Mouse (Mus musculus): ENCODE results near the gene Gpr135. TPM values are rescaled to one million over a fixed set of nuclear protein-coding genes. Genes with fewer than 3 reads are reported as not detected.

Gene Gpr135
- polyA plus RNA-seq, 1 experiment from 2014 or later = 8.7 TPM

DNA sequence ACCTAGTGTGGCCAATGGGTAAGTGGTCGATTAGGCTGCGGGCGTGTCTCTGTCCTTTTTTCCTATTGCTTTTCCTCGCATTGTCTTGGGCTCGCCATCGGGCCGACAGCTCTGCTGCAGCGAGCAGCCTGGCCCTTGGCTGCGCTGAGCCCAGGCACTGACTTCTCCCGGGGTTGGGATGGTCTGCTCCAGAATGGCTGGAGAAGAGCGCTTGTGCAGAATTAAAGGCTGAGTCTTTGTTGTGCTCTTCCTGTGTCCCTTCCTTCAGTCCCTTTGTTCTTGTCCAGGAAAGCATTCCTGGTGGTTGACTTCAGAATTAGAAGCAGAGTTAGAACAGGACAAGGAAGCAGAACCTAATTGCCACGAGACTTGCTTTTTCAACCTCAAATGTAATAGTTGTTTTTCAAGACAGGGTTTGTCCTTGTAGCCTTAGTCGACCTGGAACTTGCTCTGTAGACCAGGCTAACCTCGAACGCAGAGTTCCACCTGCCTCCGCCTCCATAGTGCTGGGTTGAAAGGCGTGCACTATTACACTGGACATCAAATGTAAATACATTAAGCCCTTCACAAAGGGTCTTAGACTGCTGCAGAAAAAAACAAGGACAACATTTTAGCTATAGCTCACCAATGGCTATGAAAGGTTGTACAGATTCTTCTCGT, 15.4 kb upstream of the Gpr135 start:
- Histone ChIP-seq H3K4me1 (ENCODE audit: control insufficient read depth, insufficient read depth, low read length) (peaks cover 21% of the 10 kb centered on the region), H3K27me3 (ENCODE audit: control insufficient read depth, insufficient read depth, low read length) (no peaks in the 10 kb centered on the region), H3K27ac (ENCODE audit: low read depth, low read length) (peak overlapping the region; percentile 97), H3K36me3 (ENCODE audit: control insufficient read depth, insufficient read depth, low read length) (no peaks in the 10 kb centered on the region), H3K9me3 (ENCODE audit: control insufficient read depth, low read length) (no peaks in the 10 kb centered on the region), H3K4me2 (ENCODE audit: low read depth, low read length) (peak overlapping the region; percentile 78), H3K4me3 (ENCODE audit: low read depth, low read length) (peak overlapping the region; percentile 72), H3K9ac (replicated peaks; ENCODE audit: low read depth, low read length) (peak overlapping the region; percentile 88)
- no peak for ATAC-seq (ENCODE audit: low read depth)
- WGBS = under 1% methylated on average over 18 of the region's 18 CpGs

DNA sequence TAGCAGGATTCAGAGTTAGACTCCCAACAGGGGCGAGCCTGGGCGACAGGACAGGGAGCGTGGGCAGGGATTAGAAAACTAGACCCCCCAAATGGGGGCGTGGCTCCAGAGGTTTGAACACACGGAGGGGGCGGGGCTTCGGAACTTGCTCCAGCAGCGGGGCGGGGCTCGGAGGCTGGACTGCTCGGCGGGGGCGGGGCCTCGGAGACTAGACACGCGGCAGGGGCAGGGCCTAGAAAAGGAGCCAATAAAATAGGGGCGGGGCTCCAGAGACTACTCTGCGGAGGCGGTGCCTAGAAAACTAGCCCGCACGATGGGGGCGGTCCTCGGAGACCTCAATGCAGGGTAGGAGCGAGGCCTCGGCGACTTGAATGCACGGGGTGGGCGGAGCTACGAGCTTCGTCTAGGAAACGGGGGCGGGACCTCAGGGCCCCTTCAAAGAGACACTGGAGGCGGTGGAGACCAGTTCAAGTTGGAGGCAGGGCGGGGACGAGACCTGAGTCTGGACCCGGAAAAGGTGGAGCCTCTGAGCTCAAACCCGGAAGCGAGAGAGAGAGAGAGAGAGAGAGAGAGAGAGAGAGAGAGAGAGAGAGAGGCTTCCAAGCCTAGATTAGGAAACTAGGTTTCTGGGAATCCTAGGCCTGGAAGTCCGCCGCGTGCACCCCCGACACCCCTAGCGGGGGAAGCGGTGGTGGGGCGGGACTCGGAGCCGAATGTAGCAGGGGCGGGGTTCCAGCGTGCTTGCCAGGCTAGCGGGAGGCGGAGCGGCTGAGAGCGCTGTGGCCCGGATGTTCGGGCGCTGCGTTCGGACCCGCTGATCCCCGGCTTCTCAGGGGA, 14.6 kb upstream of the Gpr135 start, which contains the start of the genes L3hypdh and Jkamp:
L3hypdh (minus strand) TSS at position 111 of the 837 bp plus-strand sequence.
Jkamp (plus strand) TSS at position 261 of the 837 bp plus-strand sequence.
- Histone ChIP-seq H3K4me2 (ENCODE audit: low read depth, low read length) (peak within 1 kb of the TSS; percentile 85), H3K27me3 (ENCODE audit: control insufficient read depth, insufficient read depth, low read length) (no peaks in the 10 kb centered on the region), H3K4me3 (ENCODE audit: low read depth, low read length) (peak within 1 kb of the TSS; percentile 72), H3K9me3 (ENCODE audit: control insufficient read depth, low read length) (no peaks in the 10 kb centered on the region), H3K27ac (ENCODE audit: low read depth, low read length) (peak within 1 kb of the TSS; percentile 97), H3K36me3 (ENCODE audit: control insufficient read depth, insufficient read depth, low read length) (no peaks in the 10 kb centered on the region), H3K9ac (replicated peaks; ENCODE audit: low read depth, low read length) (peak within 1 kb of the TSS; percentile 88), H3K4me1 (ENCODE audit: control insufficient read depth, insufficient read depth, low read length) (peaks cover 21% of the 10 kb centered on the region)
- ATAC-seq (ENCODE audit: low read depth) = peak; percentile 94
- WGBS = under 1% methylated on average over 59 of the region's 60 CpGs

- H3K4me1 ChIP-seq (ENCODE audit: control insufficient read depth, insufficient read depth, low read length) = peaks cover 21% of the 10 kb centered on the region
- H3K36me3 ChIP-seq (ENCODE audit: control insufficient read depth, insufficient read depth, low read length) = no peaks in the 10 kb centered on the region
- no peak for ATAC-seq (ENCODE audit: low read depth)
- peak overlapping the region; percentile 82 for H3K27ac ChIP-seq (ENCODE audit: low read depth, low read length)
- H3K9ac ChIP-seq (replicated peaks; ENCODE audit: low read depth, low read length) = peak overlapping the region; percentile 63
- no peaks in the 10 kb centered on the region for H3K9me3 ChIP-seq (ENCODE audit: control insufficient read depth, low read length)
- H3K27me3 ChIP-seq (ENCODE audit: control insufficient read depth, insufficient read depth, low read length) = no peaks in the 10 kb centered on the region
- H3K4me3 ChIP-seq (ENCODE audit: low read depth, low read length) = peak overlapping the region; percentile 72
- H3K4me2 ChIP-seq (ENCODE audit: low read depth, low read length) = peak overlapping the region; percentile 85
- WGBS = under 1% methylated on average over 31 of the region's 31 CpGs
These were observed 14.1 kb upstream of the Gpr135 start for GRCm38 (mm10) chr12:72085024-72085328.

GRCm38 (mm10) chr12:72084261-72085023, 13.5 kb upstream of the Gpr135 start:
- Histone ChIP-seq H3K27me3 (ENCODE audit: control insufficient read depth, insufficient read depth, low read length) (no peaks in the 10 kb centered on the region), H3K4me2 (ENCODE audit: low read depth, low read length) (peak overlapping the region; percentile 85), H3K9me3 (ENCODE audit: control insufficient read depth, low read length) (no peaks in the 10 kb centered on the region), H3K36me3 (ENCODE audit: control insufficient read depth, insufficient read depth, low read length) (no peaks in the 10 kb centered on the region), H3K9ac (replicated peaks; ENCODE audit: low read depth, low read length) (peak overlapping the region; percentile 63), H3K4me1 (ENCODE audit: control insufficient read depth, insufficient read depth, low read length) (peaks cover 21% of the 10 kb centered on the region), H3K27ac (ENCODE audit: low read depth, low read length) (peak overlapping the region; percentile 82), H3K4me3 (ENCODE audit: low read depth, low read length) (peak overlapping the region; percentile 72)
- 3% methylated on average over 46 of the region's 46 CpGs for WGBS
- peak; percentile 13; the same call in 1 of the 2 replicates for ATAC-seq (ENCODE audit: low read depth)

DNA sequence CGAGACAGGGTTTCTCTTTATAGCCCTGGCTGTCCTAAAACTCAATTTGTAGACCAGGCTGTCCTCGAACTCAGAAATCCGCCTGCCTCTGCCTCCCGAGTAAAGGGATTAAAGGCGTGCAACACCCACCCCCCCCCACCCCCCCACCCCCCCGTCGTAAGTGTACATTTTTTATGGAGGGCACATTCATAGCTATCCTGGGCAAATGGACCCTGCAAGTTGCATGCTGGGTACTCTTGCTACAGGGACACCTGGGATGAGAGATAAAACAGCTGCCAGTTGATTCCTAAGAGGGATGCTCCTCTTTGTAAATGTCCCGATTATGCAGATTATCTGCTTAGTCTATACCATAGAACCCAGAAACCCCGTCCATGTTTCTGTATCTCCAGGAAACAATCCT, 12.3 kb upstream of the Gpr135 start:
- H3K9ac ChIP-seq (replicated peaks; ENCODE audit: low read depth, low read length) = no peak overlapping the region
- no peaks in the 10 kb centered on the region for H3K27me3 ChIP-seq (ENCODE audit: control insufficient read depth, insufficient read depth, low read length)
- 82% methylated on average over 9 of the region's 9 CpGs for WGBS
- no peak for ATAC-seq (ENCODE audit: low read depth)
- no peaks in the 10 kb centered on the region for H3K36me3 ChIP-seq (ENCODE audit: control insufficient read depth, insufficient read depth, low read length)
- no peak overlapping the region for H3K4me3 ChIP-seq (ENCODE audit: low read depth, low read length)
- no peak overlapping the region for H3K27ac ChIP-seq (ENCODE audit: low read depth, low read length)
- peaks cover 18% of the 10 kb centered on the region for H3K4me1 ChIP-seq (ENCODE audit: control insufficient read depth, insufficient read depth, low read length)
- H3K4me2 ChIP-seq (ENCODE audit: low read depth, low read length) = no peak overlapping the region
- H3K9me3 ChIP-seq (ENCODE audit: control insufficient read depth, low read length) = no peaks in the 10 kb centered on the region

DNA sequence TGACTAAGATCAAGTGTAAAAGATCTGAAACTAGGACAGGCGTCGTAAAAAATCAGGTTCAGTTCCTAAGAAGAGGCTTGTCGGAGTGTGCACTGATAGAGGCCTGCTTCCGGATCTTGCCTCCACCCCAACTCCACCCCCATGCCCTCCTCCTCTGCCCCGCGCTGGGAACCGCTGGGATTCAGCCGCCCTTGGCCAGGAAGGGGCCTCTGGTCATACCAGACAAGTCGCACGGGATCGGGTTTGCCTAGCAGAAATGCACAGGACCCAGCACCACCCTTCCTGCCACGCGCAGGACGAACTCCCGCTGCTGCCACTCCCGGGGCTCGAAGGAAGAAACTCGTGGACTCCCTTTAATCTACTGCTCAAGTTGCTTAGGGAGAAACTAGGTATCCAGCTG, 11.4 kb upstream of the Gpr135 start:
- Histone ChIP-seq H3K4me1 (ENCODE audit: control insufficient read depth, insufficient read depth, low read length) (peaks cover 9% of the 10 kb centered on the region; the same call in 1 of the 2 replicates), H3K9me3 (ENCODE audit: control insufficient read depth, low read length) (no peaks in the 10 kb centered on the region), H3K36me3 (ENCODE audit: control insufficient read depth, insufficient read depth, low read length) (no peaks in the 10 kb centered on the region), H3K27ac (ENCODE audit: low read depth, low read length) (peak overlapping the region; percentile 12; the same call in 1 of the 2 replicates), H3K4me3 (ENCODE audit: low read depth, low read length) (no peak overlapping the region), H3K9ac (replicated peaks; ENCODE audit: low read depth, low read length) (0 out of 2 replicates have a peak overlapping the region, but pooled peaks have one; percentile 12), H3K4me2 (ENCODE audit: low read depth, low read length) (peak overlapping the region; percentile 38), H3K27me3 (ENCODE audit: control insufficient read depth, insufficient read depth, low read length) (no peaks in the 10 kb centered on the region)
- ATAC-seq (ENCODE audit: low read depth) = no peak
- 38% methylated on average over 18 of the region's 18 CpGs for WGBS

DNA sequence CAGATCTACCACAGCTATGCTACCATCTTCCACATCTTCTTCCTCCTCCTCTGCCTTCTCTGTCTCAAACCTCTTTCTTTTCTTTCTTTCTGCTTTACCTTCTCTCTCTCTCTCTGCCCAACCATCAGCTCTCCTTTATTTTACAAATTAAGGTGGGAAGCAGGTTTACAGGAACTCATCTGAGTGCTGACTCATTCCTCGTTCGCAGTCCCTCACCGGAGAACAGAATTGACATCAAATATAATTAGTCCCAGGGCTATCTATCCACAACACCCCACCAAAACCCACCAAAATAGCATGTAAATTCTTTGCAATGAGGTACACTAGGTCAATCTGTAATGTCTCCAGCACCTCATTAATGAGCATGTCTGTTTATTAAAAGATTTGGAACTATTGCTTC, 11.0 kb upstream of the Gpr135 start:
- Histone ChIP-seq H3K4me1 (ENCODE audit: control insufficient read depth, insufficient read depth, low read length) (peaks cover 7% of the 10 kb centered on the region; the same call in 1 of the 2 replicates), H3K9ac (replicated peaks; ENCODE audit: low read depth, low read length) (no peak overlapping the region), H3K36me3 (ENCODE audit: control insufficient read depth, insufficient read depth, low read length) (no peaks in the 10 kb centered on the region), H3K4me3 (ENCODE audit: low read depth, low read length) (no peak overlapping the region), H3K9me3 (ENCODE audit: control insufficient read depth, low read length) (no peaks in the 10 kb centered on the region), H3K27ac (ENCODE audit: low read depth, low read length) (no peak overlapping the region), H3K27me3 (ENCODE audit: control insufficient read depth, insufficient read depth, low read length) (no peaks in the 10 kb centered on the region), H3K4me2 (ENCODE audit: low read depth, low read length) (peak overlapping the region; percentile 38; the same call in 1 of the 2 replicates)
- WGBS = 67% methylated on average over 3 of the region's 3 CpGs
- ATAC-seq (ENCODE audit: low read depth) = no peak

DNA sequence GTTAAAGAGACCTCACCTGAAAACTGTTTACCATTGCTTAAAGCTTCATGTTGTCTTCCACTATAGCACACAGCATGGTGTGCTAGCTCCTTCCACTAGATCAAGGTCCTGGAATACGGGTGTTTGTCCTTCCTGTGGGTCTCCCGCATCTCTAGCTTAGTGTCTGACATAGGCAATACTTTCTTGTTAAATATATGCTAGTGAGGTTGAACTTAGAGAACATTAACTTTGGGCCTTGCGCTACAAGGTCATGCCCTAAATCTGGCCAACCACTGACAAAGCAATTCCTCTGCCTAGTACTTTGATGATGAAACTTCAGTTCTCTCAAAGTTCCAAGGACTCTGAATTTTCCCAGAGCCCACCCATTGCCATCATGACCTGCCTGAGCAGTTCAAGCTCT, 7.3 kb upstream of the Gpr135 start:
- Histone ChIP-seq H3K9me3 (ENCODE audit: control insufficient read depth, low read length) (no peaks in the 10 kb centered on the region), H3K4me1 (ENCODE audit: control insufficient read depth, insufficient read depth, low read length) (peaks cover 4% of the 10 kb centered on the region; the same call in 1 of the 2 replicates), H3K27me3 (ENCODE audit: control insufficient read depth, insufficient read depth, low read length) (no peaks in the 10 kb centered on the region), H3K4me2 (ENCODE audit: low read depth, low read length) (no peak overlapping the region), H3K9ac (replicated peaks; ENCODE audit: low read depth, low read length) (no peak overlapping the region), H3K27ac (ENCODE audit: low read depth, low read length) (no peak overlapping the region), H3K4me3 (ENCODE audit: low read depth, low read length) (no peak overlapping the region), H3K36me3 (ENCODE audit: control insufficient read depth, insufficient read depth, low read length) (no peaks in the 10 kb centered on the region)
- 91% methylated on average over 3 of the region's 3 CpGs for WGBS
- ATAC-seq (ENCODE audit: low read depth) = no peak

Data from neural tube, embryonic 14.5 days (tissue).